Mouse (Mus musculus) cerebellum, postnatal 4 days (tissue): Measurements from ENCODE around the gene Krtap4-16.
A peak's percentile ranks its signal among the peaks of the same experiment; 100 is the strongest.
"Not testable (repeated sequence)": the region's sequence is repeated elsewhere in the genome, so short reads cannot be mapped to it uniquely, and the experiment has no call there.

Experiments
- DNase-seq, 2 experiments: peaks; one replicate each; pipeline ENCODE4 v3.0.0; 2022; ENCODE audit warnings: low spot score in 2 of 2, mixed read lengths in 1 of 2

The Krtap4-16 gene

GRCm38 (mm10) chr11:99851508-99851907 is at the start of gene Krtap4-16:
TSS of gene Krtap4-16 (minus strand) at chr11:99851608.
- DNase-seq = no peak

GRCm38 (mm10) chr11:99878887-99879286 is 27.5 kb upstream of the Krtap4-16 start, which contains the start of gene Gm11567:
TSS of gene Gm11567 (plus strand) at chr11:99879187.
- DNase-seq = not testable (repeated sequence)

GRCm38 (mm10) chr11:99873089-99873488 is 21.7 kb upstream of the Krtap4-16 start, which contains the start of gene Krtap9-1:
TSS of gene Krtap9-1 (plus strand) at chr11:99873389.
- DNase-seq = not testable (repeated sequence)

- DNase-seq = not testable (repeated sequence)
These were observed 12.8 kb upstream of the Krtap4-16 start, which contains the start of gene Gm11559 for GRCm38 (mm10) chr11:99864176-99864575. TSS of gene Gm11559 (plus strand) at chr11:99864476.

GRCm38 (mm10) chr11:99858761-99859160 is 7.4 kb upstream of the Krtap4-16 start:
- DNase-seq = no peak

- DNase-seq = no peak
These were observed 6.2 kb upstream of the Krtap4-16 start, which contains the start of gene Gm11568 for GRCm38 (mm10) chr11:99857617-99858016. TSS of gene Gm11568 (plus strand) at chr11:99857917.

- peak in 1 of 2 experiments; percentile 13 for DNase-seq
These were observed 2.7 kb upstream of the Krtap4-16 start for GRCm38 (mm10) chr11:99854121-99854520.

- DNase-seq = no peak
These were observed 4.7 kb downstream of the Krtap4-16 start for GRCm38 (mm10) chr11:99846746-99847145.

GRCm38 (mm10) chr11:99842185-99842584 is 9.2 kb downstream of the Krtap4-16 start:
- no peak for DNase-seq

- no peak for DNase-seq
These were observed 13.4 kb downstream of the Krtap4-16 start, which contains the start of gene 2300003K06Rik for GRCm38 (mm10) chr11:99837966-99838365. TSS of gene 2300003K06Rik (minus strand) at chr11:99838066.

- DNase-seq = not testable (repeated sequence)
These were observed 35.8 kb downstream of the Krtap4-16 start, which contains the start of gene Gm11564 for GRCm38 (mm10) chr11:99815566-99815965. TSS of gene Gm11564 (minus strand) at chr11:99815666.

GRCm38 (mm10) chr11:99809792-99810191 is 41.6 kb downstream of the Krtap4-16 start, which contains the start of gene Krtap4-13:
TSS of gene Krtap4-13 (minus strand) at chr11:99809892.
- DNase-seq = not testable (repeated sequence)

- not testable (repeated sequence) for DNase-seq
These were observed 47.1 kb downstream of the Krtap4-16 start, which contains the start of gene Gm11554 for GRCm38 (mm10) chr11:99804346-99804745. TSS of gene Gm11554 (minus strand) at chr11:99804446.
